Mouse (Mus musculus) embryo, embryonic 11.5 days (tissue): ENCODE measurements around the gene 4932438A13Rik.

Source experiments
- DNase-seq: peaks from one replicate; pipeline ENCODE4 v3.0.0-alpha.2; 2012; ENCODE audit warnings: low read depth, low spot score

Gene 4932438A13Rik

DNA sequence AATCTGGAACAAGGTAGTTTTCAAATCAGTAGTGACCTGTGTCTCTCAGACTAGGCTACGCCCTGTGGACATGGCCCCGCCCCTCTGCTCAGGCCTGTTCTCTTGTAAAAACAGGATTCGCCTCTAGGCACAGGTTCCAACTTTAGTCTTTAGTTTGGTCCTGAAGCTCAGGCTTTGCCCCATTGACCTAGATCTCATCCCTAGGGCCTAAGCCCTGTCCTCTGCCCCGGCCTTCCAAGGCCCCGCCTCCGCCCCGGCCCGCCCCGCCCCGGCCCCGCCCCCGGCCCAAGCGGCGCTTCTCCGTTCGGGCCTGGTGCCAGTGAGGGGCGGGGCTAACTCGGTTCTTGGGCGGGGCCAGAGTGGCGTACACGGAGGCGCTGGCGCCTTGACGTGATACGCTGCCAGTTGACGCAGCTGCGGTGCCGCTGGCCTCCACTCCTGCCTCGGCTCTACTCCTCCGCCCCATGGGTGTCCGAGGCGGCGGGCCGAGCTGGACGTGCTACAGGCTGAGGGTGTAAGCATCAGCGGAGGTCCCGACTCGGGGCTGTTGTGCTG is at the start of gene 4932438A13Rik:
Gene 4932438A13Rik (plus strand): TSS at position 384 of the 555 bp plus-strand sequence.
- peak; percentile 89 for DNase-seq

GRCm38 (mm10) chr3:36816633-36817032 is 46.3 kb upstream of the 4932438A13Rik start:
- DNase-seq: no peak

GRCm38 (mm10) chr3:36819402-36819801 is 43.5 kb upstream of the 4932438A13Rik start:
- DNase-seq: no peak

- no peak for DNase-seq
Observed at GRCm38 (mm10) chr3:36821037-36821436, 41.9 kb upstream of the 4932438A13Rik start.

DNA sequence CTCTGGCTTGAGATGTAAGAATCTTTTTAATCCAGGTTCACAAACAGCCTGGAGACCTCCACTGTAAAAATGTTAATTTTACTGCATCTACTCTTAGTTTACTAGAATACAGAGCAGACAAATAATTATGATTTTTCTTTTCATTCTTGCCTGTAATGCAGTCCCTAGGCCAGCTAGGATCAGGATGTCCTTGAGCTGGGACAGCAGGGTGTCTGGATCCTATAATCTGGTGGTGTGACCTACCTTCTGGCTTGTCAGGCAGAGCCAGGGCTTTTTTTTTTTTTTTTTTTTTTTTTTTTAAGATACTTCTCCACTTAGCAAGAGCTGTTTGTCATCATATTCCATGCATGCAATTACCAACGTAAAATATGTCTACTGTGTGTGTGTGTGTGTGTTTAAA is 37.8 kb upstream of the 4932438A13Rik start:
- no peak for DNase-seq

DNA sequence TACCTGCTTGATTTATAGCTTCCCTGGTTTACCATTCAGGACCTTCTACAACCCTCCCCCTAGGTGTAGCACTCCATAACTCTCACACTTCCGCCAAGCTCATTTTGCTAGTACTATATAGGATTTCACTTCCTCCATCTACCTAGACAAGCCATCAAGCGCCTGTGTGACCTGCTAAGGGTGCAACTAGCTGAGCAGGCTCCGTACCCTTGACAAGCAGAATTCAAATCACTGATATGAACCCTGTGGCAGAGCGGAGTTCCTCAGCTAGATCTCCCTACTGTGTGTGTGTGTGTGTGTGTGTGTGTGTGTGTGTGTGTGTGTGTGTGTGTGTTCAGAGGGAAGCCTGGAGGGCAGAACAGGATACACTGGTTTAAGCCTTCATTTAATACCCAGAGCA is 37.4 kb upstream of the 4932438A13Rik start:
- no peak for DNase-seq

DNA sequence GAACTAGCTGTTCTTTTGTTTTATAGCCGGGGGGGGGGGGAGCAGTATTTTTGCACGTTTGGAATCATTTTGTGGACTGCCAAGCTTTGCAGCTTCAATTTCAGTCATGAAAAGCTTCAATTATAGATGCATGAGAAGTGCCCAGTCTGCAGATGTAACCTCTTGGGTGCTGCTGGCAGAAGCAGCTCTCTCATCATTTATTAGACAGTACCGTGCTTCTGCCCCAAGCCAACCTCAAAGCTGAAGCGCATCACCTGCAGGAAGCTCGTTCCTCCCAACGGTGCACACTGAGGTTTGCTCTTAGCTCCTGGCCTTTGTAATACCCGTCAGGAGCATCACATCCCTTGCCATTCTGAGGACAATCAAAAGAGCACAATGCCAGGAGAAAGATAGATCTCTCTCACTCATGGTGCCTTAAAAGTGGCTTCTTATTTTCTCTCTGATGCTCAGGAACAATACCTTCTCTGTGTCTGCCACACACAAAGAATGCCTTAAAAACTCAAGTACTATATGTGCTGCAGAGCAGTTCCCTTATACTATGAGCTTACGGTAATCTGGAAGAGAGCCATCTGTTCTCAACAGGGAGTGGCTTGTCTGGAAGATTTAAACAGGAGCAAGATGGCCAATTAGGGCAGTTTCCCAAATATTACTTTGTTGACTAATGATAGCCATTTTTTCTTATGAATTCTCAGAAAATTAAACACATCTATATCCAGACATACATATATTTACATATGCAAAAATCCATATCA is 35.5 kb upstream of the 4932438A13Rik start:
- DNase-seq: no peak

GRCm38 (mm10) chr3:36830218-36830617 is 32.7 kb upstream of the 4932438A13Rik start:
- no peak for DNase-seq

DNA sequence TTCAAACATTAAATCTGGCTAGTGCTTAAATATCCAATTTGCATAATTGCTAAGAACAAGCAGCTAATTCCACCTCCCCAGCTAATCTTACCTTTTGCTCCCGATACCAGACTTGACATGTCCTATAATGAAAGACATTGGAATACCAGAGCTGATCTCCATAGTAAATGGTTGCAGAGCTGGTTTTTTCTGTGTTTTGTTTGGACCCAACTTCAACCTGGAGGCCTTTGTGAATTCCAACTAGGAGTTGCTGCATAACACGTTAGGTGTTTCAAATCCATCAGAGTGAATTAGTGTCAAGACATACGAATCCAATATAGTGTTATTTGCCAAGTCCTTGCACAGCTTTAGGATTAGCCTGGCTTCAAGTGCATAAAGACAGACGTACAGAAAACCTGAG is 28.5 kb upstream of the 4932438A13Rik start:
- DNase-seq: no peak

DNA sequence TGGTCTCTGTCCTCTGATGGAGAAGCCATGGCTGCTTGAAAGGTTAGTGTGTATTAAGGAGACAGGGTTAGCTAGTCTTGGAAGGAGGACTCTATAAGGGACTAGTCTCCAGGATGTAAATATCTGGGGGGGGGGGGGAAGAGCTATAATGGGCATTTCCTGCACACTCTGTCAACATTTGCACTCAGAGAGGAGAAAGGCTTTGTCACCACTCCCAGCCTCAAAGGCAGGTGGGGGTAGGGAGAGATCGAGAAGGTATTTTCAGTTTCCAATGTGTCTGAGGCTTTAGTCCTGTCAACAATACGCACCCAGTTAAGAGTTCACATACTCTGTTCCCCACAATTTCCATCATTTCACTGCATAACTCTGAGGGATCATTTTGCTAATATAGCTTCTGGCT is 28.1 kb upstream of the 4932438A13Rik start:
- no peak for DNase-seq

GRCm38 (mm10) chr3:36835525-36836203 is 27.2 kb upstream of the 4932438A13Rik start:
- DNase-seq: peak; percentile 13

- DNase-seq: no peak
Observed at GRCm38 (mm10) chr3:36836833-36837232, 26.1 kb upstream of the 4932438A13Rik start.

DNA sequence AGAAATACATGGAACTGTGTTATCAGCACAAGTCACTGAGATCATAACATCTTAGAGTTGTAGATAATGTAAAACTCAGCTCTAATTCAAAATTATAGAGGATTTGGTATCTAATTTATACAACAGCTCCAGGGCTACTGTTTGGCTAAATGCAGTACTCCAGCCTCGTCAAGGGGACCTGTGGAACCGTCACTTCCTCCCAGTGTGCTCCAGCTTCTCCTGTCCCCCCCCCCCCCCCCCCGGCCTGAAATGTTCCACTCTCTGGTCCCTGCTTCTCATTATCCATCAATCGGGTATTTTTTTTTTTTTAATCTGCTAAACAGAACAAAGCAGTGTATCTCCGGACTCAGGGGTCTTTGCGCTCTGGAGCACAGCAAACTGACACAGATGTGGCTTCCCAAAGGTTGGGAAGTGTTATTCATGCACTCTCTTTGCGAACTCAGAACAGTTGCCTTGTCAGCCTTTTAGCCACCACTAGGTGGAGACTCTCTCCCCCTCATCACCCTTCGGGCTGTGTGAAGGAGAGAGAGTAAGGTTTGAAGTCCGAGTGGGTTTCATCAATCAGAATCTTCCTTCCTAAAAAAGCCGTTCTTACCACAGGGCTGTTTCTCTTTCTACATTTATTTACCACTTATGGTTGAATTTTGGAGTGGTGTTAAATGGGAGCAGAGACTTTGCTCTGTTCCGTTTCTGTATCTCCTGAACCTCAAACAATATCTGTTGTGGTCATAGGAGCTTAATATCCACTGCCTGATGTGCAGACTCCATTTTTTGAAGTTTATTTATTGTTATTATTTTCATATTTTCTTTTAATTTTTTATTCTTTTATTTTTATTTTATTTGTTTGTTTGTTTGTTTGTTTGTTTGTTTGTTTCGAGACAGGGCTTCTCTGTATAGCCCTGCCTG is 22.0 kb upstream of the 4932438A13Rik start:
- peak; percentile 55 for DNase-seq

- no peak for DNase-seq
Observed at GRCm38 (mm10) chr3:36853733-36854440, 9.0 kb upstream of the 4932438A13Rik start.

- DNase-seq: no peak
Observed at GRCm38 (mm10) chr3:36861411-36862410, 1.2 kb upstream of the 4932438A13Rik start.

DNA sequence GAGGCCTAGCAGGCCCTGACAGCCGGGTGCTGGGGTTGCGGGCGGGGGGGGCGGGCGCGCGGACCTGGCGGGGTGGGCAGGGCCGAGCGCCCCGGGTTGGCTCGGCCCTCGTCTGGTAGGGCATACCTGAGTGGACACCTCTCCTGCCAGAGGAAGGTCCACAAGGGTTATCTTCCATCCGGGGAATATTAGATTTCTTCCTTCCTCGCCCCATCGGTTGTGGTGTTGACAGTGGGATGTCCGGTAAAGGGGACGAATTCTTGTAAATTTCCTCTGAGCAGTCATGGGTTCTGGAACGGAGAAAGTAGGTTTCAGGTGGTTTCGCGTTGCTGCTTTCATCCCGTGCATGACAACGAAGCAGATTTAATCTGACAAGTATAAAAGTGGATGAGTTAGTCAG is 523 bp downstream of the 4932438A13Rik start:
- DNase-seq: no peak

- DNase-seq: no peak
Observed at GRCm38 (mm10) chr3:36863881-36864280, 977 bp downstream of the 4932438A13Rik start.

DNA sequence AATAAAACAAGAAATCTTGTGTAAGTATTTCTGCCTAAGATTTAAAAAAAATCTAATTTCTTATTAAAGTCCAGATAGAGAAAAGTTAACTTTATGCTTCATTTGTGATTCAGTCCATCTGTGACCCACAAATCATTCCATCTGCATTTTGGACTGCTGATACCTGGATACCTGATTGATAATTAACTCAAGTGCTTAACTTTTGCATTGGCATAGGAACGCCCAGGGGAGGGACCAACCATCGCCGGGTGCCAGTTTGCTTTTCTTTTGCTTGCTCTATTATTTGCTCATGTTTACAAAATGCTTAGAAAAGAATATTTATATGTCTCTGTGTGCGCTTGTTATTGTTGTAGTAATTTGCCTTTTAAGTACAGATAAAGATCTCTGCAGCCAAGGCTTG is 1.6 kb downstream of the 4932438A13Rik start:
- no peak for DNase-seq

DNA sequence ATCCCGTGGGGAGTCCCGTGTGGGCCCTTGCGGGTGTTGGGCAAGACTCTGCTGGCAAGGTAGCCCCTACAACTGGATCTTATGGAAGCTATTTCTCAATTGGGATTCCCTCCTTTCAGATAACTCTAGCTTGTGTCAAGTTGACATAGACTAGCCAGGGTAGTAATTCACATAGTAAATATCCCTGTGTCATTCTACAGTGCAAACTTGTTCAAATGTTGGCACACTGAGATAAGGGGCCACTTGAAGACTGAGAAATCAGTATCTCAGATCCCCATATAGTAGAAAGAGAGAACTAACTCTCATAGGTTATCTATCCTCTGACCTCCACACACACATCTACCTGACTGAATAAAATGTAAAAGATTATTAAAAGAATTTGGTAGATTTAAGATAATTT is 42.5 kb downstream of the 4932438A13Rik start:
- DNase-seq: no peak

- no peak for DNase-seq
Observed at GRCm38 (mm10) chr3:36917832-36918231, 54.9 kb downstream of the 4932438A13Rik start.
